Mouse (Mus musculus) embryonic facial prominence, embryonic 15.5 days (tissue): ENCODE results near the gene Cacng3. TPM values are rescaled to one million over a fixed set of nuclear protein-coding genes. Genes with fewer than 3 reads are reported as not detected.

Source experiments
- ATAC-seq: fragments of 200-750 bp; cut with Nextera tagmentation; 2 replicates; pipeline ENCODE4 v1.8.0; 2017; ENCODE audit warnings: low read depth, moderate TSS enrichment; ENCODE audit not compliant: insufficient number of reproducible peaks, low FRiP score, low TSS enrichment
- H3K27ac ChIP-seq: fragments of 300-500 bp; sonication (generic); replicated peaks from 2 replicates; pipeline ENCODE4 v1.5.1; 2015; ENCODE audit warnings: mild to moderate bottlenecking, inconsistent platforms
- H3K27me3 ChIP-seq: fragments of 300-500 bp; sonication (generic); 2 replicates; pipeline ENCODE4 v1.6.1; 2015; ENCODE audit warnings: inconsistent platforms
- H3K36me3 ChIP-seq: fragments of 300-500 bp; sonication (generic); 2 replicates; pipeline ENCODE4 v1.6.1; 2015; ENCODE audit warnings: mild to moderate bottlenecking, inconsistent platforms
- H3K4me1 ChIP-seq: fragments of 300-500 bp; sonication (generic); 2 replicates; pipeline ENCODE4 v1.6.1; 2015; ENCODE audit warnings: inconsistent platforms
- H3K4me2 ChIP-seq: fragments of 300-500 bp; sonication (generic); replicated peaks from 2 replicates; pipeline ENCODE4 v1.6.1; 2015; ENCODE audit warnings: mild to moderate bottlenecking, inconsistent platforms
- H3K4me3 ChIP-seq: fragments of 300-500 bp; sonication (generic); replicated peaks from 2 replicates; pipeline ENCODE4 v1.5.1; 2015; ENCODE audit warnings: mild to moderate bottlenecking, inconsistent platforms
- H3K9ac ChIP-seq: fragments of 300-500 bp; sonication (generic); 2 replicates; pipeline ENCODE4 v1.6.1; 2015; ENCODE audit warnings: inconsistent platforms
- H3K9me3 ChIP-seq: fragments of 300-500 bp; sonication (generic); replicated peaks from 2 replicates; pipeline ENCODE4 v1.6.1; 2016; ENCODE audit warnings: inconsistent platforms
- WGBS: fragments of 180-500 bp; shearing (Covaris S2); methylation state at CpG from one replicate; pipeline ENCODE4 v1.1.7; 2015; 5-methylcytosine and 5-hydroxymethylcytosine counted together
- polyA plus RNA-seq: library from polyadenylated mRNA; unstranded; fragments of >200 nt; fragmentation: Nextera tagmentation; extraction: Ambion mirVana; gene quantifications from 2 replicates; pipeline ENCODE4 v1.2.1, GENCODE M21; 2015

Cacng3 gene
- polyA plus RNA-seq, 1 experiment from 2014 or later = 0.17 TPM

DNA sequence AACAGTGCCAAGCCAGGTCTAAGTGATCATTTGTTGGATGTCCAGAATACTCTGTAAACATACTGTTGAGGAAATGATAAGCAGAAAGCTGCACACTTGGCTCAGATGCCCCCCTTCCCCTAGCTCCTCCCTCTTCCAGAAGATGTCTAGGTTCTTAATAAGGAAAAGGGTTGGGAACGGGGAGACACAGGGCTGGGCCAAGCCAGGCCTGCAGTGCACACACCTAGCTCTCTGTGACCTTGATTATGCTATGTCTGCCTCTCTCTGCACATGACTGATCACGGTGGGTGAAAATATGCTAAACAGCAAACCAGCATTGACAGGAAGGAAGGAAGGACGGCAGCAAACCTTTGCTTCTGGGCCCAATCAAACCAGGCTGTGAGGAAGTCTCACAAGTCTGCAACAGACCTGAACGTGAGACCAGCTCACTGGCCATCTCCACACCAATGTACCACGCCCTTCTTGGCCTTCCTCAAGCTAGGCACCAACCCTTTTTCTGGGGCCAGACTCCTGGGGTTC is 53.1 kb downstream of the Cacng3 start:
- no peaks in the 10 kb centered on the region for H3K9me3 ChIP-seq
- ATAC-seq = no peak
- H3K27me3 ChIP-seq = no peaks in the 10 kb centered on the region
- H3K4me1 ChIP-seq = no peaks in the 10 kb centered on the region
- H3K4me3 ChIP-seq = no peak overlapping the region
- H3K9ac ChIP-seq = no peak overlapping the region
- WGBS = 37% methylated on average over 5 of the region's 5 CpGs
- no peak overlapping the region for H3K4me2 ChIP-seq
- no peaks in the 10 kb centered on the region for H3K36me3 ChIP-seq
- no peak overlapping the region for H3K27ac ChIP-seq

DNA sequence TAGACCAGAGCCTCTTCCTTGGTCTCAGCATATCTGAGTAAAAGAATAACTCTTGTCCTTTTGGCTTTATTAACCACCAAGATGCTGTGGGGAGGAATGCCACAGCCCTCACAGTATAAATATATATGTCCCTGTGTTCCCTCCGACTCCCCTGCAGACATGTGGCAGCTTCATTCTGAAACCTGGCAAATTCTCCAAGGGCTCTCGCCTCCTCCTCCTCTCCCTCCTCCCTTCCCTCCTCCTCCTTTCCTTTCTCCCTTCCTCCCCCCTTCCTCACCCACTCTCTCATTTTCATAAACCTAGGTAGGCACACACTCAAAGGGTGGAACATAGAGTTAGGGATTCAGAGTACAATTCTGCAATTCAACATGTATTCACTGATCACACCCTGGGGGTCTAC is 56.1 kb downstream of the Cacng3 start:
- H3K27ac ChIP-seq = no peak overlapping the region
- H3K4me1 ChIP-seq = 0 out of 2 replicates have a peak, but pooled peaks cover 4% of the 10 kb centered on the region
- no peak overlapping the region for H3K9ac ChIP-seq
- H3K36me3 ChIP-seq = no peaks in the 10 kb centered on the region
- no peak overlapping the region for H3K4me3 ChIP-seq
- no peaks in the 10 kb centered on the region for H3K9me3 ChIP-seq
- no peak overlapping the region for H3K4me2 ChIP-seq
- ATAC-seq = no peak
- H3K27me3 ChIP-seq = no peaks in the 10 kb centered on the region
- 71% methylated on average over 2 of the region's 2 CpGs for WGBS

DNA sequence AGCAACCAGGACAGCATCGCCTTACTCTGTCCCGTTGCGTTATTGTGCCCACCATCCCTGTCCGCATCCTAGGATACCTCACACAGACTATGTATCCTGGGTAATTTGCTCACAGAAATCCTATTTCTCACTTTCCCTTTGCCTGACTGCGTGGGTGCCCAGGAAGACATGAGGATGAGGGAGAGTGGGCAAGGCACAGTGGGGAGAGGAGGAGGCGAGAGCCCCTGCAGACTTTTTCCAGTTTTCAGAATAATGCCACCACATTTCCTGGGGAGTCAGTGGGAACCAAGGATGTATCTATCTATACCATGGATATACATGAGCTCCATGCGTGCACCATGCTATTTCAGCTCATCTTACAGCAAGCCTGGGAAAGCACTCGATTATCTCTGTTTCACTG is 57.9 kb downstream of the Cacng3 start:
- H3K4me2 ChIP-seq = no peak overlapping the region
- H3K9me3 ChIP-seq = no peaks in the 10 kb centered on the region
- 0 out of 2 replicates have a peak, but pooled peaks cover 4% of the 10 kb centered on the region for H3K4me1 ChIP-seq
- WGBS = 89% methylated on average over 8 of the region's 8 CpGs
- no peak overlapping the region for H3K4me3 ChIP-seq
- H3K36me3 ChIP-seq = no peaks in the 10 kb centered on the region
- H3K9ac ChIP-seq = no peak overlapping the region
- no peak overlapping the region for H3K27ac ChIP-seq
- no peaks in the 10 kb centered on the region for H3K27me3 ChIP-seq
- no peak for ATAC-seq

DNA sequence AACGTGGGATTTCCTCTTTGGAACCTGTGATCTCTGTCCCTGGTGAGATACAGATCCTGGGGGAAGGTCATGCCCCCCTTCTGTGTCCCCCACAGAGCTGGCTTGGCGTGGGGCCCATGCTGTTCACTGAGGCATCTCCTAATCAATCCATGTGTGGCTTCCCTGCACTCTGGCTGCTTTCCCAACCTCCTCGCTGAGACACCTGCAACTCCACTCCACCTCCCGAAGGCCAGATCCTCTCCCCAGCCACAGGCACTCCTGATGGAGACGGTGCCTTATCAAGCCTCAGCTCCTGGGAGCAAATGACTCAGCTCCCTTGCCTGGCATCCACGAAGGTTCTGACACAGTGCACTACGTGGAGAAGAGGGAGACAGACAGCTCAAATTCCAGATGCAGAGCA is 58.6 kb downstream of the Cacng3 start:
- H3K9me3 ChIP-seq = no peaks in the 10 kb centered on the region
- H3K27ac ChIP-seq = no peak overlapping the region
- WGBS = 34% methylated on average over 7 of the region's 7 CpGs
- H3K36me3 ChIP-seq = no peaks in the 10 kb centered on the region
- no peaks in the 10 kb centered on the region for H3K27me3 ChIP-seq
- H3K4me3 ChIP-seq = no peak overlapping the region
- H3K4me1 ChIP-seq = 0 out of 2 replicates have a peak, but pooled peaks cover 4% of the 10 kb centered on the region
- H3K4me2 ChIP-seq = no peak overlapping the region
- no peak for ATAC-seq
- H3K9ac ChIP-seq = no peak overlapping the region

DNA sequence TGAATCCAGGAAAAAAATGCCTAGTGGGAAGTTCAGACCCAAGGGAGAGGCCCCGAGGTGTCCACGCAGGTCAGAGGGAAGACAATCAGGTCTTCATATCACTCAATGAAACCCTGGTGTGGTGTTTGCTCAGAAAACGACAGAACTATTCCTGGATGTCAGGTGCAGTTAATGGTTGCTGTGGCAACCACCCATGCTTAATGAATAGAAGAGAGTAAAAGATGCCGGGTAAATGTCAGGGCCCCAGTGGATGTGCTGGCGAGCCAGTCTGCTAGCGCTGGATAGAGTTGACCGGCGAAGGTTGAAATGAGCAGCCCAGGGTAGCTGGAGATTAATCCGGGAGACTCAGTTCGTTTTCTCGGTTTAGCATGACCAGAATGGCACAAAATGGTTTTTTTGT is 65.0 kb downstream of the Cacng3 start:
- Histone ChIP-seq H3K4me1 (no peaks in the 10 kb centered on the region), H3K27me3 (no peaks in the 10 kb centered on the region), H3K36me3 (no peaks in the 10 kb centered on the region), H3K9ac (no peak overlapping the region), H3K27ac (no peak overlapping the region), H3K9me3 (no peaks in the 10 kb centered on the region), H3K4me3 (no peak overlapping the region), H3K4me2 (no peak overlapping the region)
- WGBS = 72% methylated on average over 11 of the region's 11 CpGs
- no peak for ATAC-seq

DNA sequence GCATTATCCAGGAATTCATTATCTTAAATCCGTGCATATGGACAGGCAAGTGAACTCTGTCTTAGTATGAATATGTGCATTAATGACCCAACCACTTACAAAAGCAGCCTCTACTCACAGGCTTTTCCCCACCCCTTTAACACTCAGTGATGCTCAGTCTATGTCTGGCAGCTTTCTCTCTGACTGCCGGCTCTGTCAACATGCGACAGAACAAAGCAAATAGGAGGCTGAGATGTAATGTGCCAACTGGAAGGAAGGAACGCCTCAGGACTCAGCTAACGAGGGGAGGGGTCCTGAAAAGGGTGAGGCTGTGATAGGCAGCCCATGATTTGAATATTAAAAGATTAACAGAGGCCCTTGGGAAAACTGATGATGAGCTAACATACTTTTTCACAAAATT is 68.2 kb downstream of the Cacng3 start:
- Histone ChIP-seq H3K9ac (no peak overlapping the region), H3K27me3 (no peaks in the 10 kb centered on the region), H3K4me1 (no peaks in the 10 kb centered on the region), H3K4me3 (no peak overlapping the region), H3K27ac (no peak overlapping the region), H3K36me3 (no peaks in the 10 kb centered on the region), H3K9me3 (no peaks in the 10 kb centered on the region), H3K4me2 (no peak overlapping the region)
- 49% methylated on average over 5 of the region's 5 CpGs for WGBS
- no peak for ATAC-seq

DNA sequence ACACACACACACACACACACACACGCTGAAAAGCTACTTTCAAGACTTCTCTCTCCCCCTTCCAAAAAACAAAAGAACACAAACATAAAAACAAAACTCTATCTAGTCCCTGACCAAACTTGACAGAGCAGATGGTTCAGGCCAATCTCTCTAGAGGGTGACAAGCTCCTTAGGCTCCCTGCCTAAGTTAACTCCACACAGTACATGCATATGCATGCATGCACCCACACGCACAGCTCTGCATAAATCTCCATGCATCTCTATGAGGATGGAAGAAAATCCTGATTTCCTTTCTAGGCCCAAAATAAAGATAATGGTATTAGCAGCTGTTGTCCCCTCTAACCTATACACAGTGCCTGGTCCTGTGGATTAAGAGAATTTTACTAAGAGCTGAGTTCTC is 70.4 kb downstream of the Cacng3 start:
- Histone ChIP-seq H3K27ac (no peak overlapping the region), H3K9me3 (no peaks in the 10 kb centered on the region), H3K9ac (no peak overlapping the region), H3K4me1 (no peaks in the 10 kb centered on the region), H3K36me3 (no peaks in the 10 kb centered on the region), H3K4me2 (no peak overlapping the region), H3K4me3 (no peak overlapping the region), H3K27me3 (no peaks in the 10 kb centered on the region)
- no peak for ATAC-seq
- 87% methylated on average over 2 of the region's 2 CpGs for WGBS

DNA sequence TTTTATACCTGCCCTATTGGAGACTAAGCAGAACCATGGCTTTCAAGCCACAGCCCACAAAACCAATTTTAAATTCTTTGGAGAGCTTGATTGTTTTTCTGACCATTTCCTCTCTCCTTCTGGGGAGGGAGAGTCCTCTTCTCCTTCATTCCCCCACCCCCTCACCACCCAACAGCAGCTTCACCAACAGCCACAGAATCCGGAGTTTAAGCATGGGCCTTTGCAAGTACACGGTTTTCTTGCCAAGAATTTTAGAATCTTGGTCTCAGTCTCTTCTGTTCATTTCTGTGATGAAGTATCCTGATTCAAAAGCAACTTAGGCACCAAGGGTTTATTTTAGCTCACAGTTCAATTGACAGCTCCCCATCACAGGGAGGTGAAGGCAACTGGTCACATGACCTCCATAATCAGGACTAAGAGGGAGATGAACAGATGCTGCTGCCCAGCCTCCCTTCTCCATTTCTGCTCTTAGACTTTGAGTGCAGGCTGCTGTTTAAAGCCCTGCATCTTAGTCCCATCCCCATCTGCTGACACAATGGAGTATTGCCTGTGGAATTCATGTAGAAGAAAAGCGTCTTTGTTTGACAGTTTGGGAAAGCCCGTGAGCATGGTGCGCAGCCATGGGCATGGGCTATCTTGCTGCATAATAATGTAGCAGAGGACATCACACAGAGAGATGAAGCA is 85.8 kb downstream of the Cacng3 start:
- H3K27me3 ChIP-seq = no peaks in the 10 kb centered on the region
- H3K36me3 ChIP-seq = no peaks in the 10 kb centered on the region
- H3K4me2 ChIP-seq = no peak overlapping the region
- 69% methylated on average over 5 of the region's 5 CpGs for WGBS
- no peak overlapping the region for H3K27ac ChIP-seq
- no peaks in the 10 kb centered on the region for H3K4me1 ChIP-seq
- ATAC-seq = no peak
- H3K4me3 ChIP-seq = no peak overlapping the region
- no peaks in the 10 kb centered on the region for H3K9me3 ChIP-seq
- H3K9ac ChIP-seq = no peak overlapping the region

DNA sequence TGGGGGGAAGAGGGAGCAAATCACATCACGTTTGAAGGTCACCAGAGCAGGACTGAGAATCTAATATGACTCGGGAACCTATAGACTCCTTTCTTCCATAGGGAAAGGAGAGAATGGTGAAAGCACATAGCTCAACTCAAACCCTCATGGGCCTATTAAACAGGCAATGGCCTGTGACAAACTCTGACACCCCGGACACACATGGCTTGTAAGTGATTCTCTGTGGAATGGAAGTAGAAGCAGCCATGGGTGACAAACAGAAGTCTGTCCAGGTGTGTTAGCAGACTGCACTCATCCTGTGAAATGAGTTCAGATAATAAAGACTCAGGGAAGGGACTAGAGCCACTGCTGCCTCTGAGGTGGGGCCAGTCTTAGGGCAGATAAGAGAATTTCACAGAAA is 88.4 kb downstream of the Cacng3 start:
- Histone ChIP-seq H3K4me2 (no peak overlapping the region), H3K9me3 (no peaks in the 10 kb centered on the region), H3K27ac (no peak overlapping the region), H3K36me3 (no peaks in the 10 kb centered on the region), H3K9ac (no peak overlapping the region), H3K4me3 (no peak overlapping the region), H3K27me3 (no peaks in the 10 kb centered on the region), H3K4me1 (no peaks in the 10 kb centered on the region)
- no peak for ATAC-seq
- 66% methylated on average over 3 of the region's 3 CpGs for WGBS

DNA sequence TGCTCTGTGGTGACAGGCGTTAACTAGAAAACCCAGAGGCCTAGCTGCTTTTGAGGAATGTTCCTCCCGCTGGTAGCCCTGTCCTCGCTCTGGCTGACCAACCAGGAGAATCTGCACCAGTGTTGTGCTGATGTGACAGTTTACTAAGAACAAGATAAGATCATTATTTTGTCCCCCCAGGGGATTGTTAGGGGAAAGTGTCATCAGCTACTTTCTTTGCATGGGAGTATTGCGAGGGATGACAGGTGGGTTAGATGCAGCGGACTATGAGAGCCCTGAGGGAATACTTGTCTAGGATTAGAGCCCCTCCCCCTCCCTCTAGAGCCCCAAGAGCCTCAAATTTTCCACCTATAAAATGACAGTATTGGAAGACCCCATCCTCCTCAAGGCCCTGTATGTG is 94.2 kb downstream of the Cacng3 start:
- H3K36me3 ChIP-seq = no peaks in the 10 kb centered on the region
- H3K27ac ChIP-seq = no peak overlapping the region
- ATAC-seq = no peak
- H3K27me3 ChIP-seq = no peaks in the 10 kb centered on the region
- H3K4me1 ChIP-seq = no peaks in the 10 kb centered on the region
- H3K9me3 ChIP-seq = no peaks in the 10 kb centered on the region
- 52% methylated on average over 5 of the region's 5 CpGs for WGBS
- H3K4me3 ChIP-seq = no peak overlapping the region
- no peak overlapping the region for H3K9ac ChIP-seq
- no peak overlapping the region for H3K4me2 ChIP-seq

DNA sequence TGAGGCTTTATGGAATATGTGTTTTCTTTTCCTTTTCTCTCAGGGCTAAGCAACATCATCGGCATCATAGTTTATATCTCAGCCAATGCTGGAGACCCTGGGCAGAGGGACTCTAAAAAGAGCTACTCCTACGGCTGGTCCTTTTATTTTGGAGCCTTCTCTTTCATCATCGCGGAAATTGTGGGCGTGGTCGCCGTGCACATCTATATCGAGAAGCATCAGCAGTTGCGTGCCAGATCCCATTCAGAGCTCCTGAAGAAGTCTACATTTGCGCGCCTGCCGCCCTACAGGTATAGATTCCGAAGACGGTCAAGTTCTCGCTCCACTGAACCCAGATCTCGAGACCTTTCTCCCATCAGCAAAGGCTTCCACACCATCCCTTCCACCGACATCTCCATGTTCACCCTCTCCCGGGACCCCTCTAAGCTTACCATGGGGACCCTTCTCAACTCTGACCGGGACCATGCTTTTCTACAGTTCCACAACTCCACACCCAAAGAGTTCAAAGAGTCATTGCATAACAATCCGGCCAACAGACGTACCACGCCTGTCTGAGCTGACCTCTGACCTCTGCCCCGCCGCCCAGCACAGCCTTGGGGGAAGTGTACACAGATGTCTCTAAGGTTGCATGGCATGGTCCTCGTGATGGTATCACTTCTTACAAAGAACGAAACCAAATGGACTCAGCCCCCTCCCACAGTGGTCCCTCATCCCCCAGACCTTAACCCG is 98.2 kb downstream of the Cacng3 start:
- H3K4me3 ChIP-seq = no peak overlapping the region
- H3K4me2 ChIP-seq = no peak overlapping the region
- H3K27me3 ChIP-seq = no peaks in the 10 kb centered on the region
- H3K36me3 ChIP-seq = no peaks in the 10 kb centered on the region
- H3K27ac ChIP-seq = no peak overlapping the region
- no peaks in the 10 kb centered on the region for H3K9me3 ChIP-seq
- 78% methylated on average over 27 of the region's 27 CpGs for WGBS
- no peak for ATAC-seq
- no peaks in the 10 kb centered on the region for H3K4me1 ChIP-seq
- no peak overlapping the region for H3K9ac ChIP-seq

DNA sequence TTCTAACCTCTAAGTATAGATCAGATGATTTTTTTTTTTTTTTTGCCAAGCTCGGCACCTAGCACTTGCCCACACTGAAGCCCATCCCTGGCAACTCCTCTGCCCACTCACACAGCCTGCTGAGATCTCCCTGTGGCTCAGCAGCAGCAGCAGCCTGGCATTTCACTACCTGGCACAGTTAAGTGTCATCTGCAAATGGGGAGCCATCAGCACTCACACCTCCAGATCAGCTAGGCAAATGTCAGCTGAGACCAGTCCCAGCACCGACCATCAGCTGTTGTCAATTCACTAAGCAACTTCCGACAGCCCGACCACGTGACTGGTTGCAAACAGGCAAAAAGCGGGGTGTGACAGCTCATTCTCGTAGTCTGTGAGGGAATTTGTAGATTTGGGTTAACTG is 109.3 kb downstream of the Cacng3 start:
- H3K4me1 ChIP-seq = no peaks in the 10 kb centered on the region
- no peak overlapping the region for H3K27ac ChIP-seq
- no peak overlapping the region for H3K4me3 ChIP-seq
- H3K36me3 ChIP-seq = no peaks in the 10 kb centered on the region
- H3K4me2 ChIP-seq = no peak overlapping the region
- H3K9ac ChIP-seq = no peak overlapping the region
- H3K27me3 ChIP-seq = no peaks in the 10 kb centered on the region
- H3K9me3 ChIP-seq = no peaks in the 10 kb centered on the region
- 61% methylated on average over 7 of the region's 7 CpGs for WGBS
- ATAC-seq = no peak
